Mouse (Mus musculus) right cerebral cortex, postnatal 10 days (tissue): ENCODE results near the gene Tradd.
"Not testable (repeated sequence)": the region's sequence is repeated elsewhere in the genome, so short reads cannot be mapped to it uniquely, and the experiment has no call there.

ENCODE experiments used
- DNase-seq, 2 experiments: peaks; one replicate each; pipeline ENCODE4 v3.0.0; 2021; ENCODE audit warnings: low spot score in 2 of 2

Tradd gene

GRCm38 (mm10) chr8:105295895-105296573 lies 31.6 kb upstream of the Tradd start, which contains the start of gene Exoc3l:
Gene Exoc3l, minus strand, starts transcription at chr8:105296101.
- DNase-seq, result no peak

GRCm38 (mm10) chr8:105295256-105295655 lies 30.8 kb upstream of the Tradd start:
- peak in 1 of 2 experiments; percentile 31 for DNase-seq

- peak in 1 of 2 experiments; percentile 26 for DNase-seq
These were observed 30.4 kb upstream of the Tradd start for GRCm38 (mm10) chr8:105294776-105295175.

- no peak for DNase-seq
These were observed 29.0 kb upstream of the Tradd start for GRCm38 (mm10) chr8:105293405-105293804.

GRCm38 (mm10) chr8:105292471-105292870 lies 28.1 kb upstream of the Tradd start:
- DNase-seq, result peak in 1 of 2 experiments; percentile 27

GRCm38 (mm10) chr8:105291802-105292201 lies 27.4 kb upstream of the Tradd start:
- DNase-seq, result not testable (repeated sequence)

GRCm38 (mm10) chr8:105291364-105291763 lies 27.0 kb upstream of the Tradd start:
- DNase-seq, result peak in 1 of 2 experiments; percentile 34

- peak; percentile 82 to 88 for DNase-seq
These were observed 26.3 kb upstream of the Tradd start for GRCm38 (mm10) chr8:105290554-105291314.

- DNase-seq, result peak; percentile 72 to 74
These were observed 25.5 kb upstream of the Tradd start, which contains the start of gene 4931428F04Rik for GRCm38 (mm10) chr8:105289805-105290460. Gene 4931428F04Rik, minus strand, starts transcription at chr8:105289864.

- peak; percentile 97 for DNase-seq
These were observed 24.7 kb upstream of the Tradd start for GRCm38 (mm10) chr8:105288958-105289732.

GRCm38 (mm10) chr8:105288231-105288630 lies 23.8 kb upstream of the Tradd start:
- peak in 1 of 2 experiments; percentile 33 for DNase-seq

- no peak for DNase-seq
These were observed 22.5 kb upstream of the Tradd start for GRCm38 (mm10) chr8:105286907-105287306.

- DNase-seq, result peak in 1 of 2 experiments; percentile 33
These were observed 21.1 kb upstream of the Tradd start for GRCm38 (mm10) chr8:105285514-105285913.

GRCm38 (mm10) chr8:105283074-105283473 lies 18.7 kb upstream of the Tradd start:
- DNase-seq, result peak in 1 of 2 experiments; percentile 36

GRCm38 (mm10) chr8:105282239-105282638 lies 17.8 kb upstream of the Tradd start:
- DNase-seq, result no peak

- no peak for DNase-seq
These were observed 17.4 kb upstream of the Tradd start for GRCm38 (mm10) chr8:105281821-105282220.

- DNase-seq, result no peak
These were observed 16.2 kb upstream of the Tradd start for GRCm38 (mm10) chr8:105280567-105280966.

- peak; percentile 88 to 90 for DNase-seq
These were observed 14.5 kb upstream of the Tradd start for GRCm38 (mm10) chr8:105278911-105279334.

GRCm38 (mm10) chr8:105276292-105277120 lies 12.1 kb upstream of the Tradd start:
- DNase-seq, result peak in 1 of 2 experiments; percentile 71

GRCm38 (mm10) chr8:105275840-105276239 lies 11.4 kb upstream of the Tradd start, which contains the start of gene Nol3:
Gene Nol3, plus strand, starts transcription at chr8:105276140.
- DNase-seq, result no peak
